Mouse (Mus musculus): ENCODE data around the gene Auts2.

DNA sequence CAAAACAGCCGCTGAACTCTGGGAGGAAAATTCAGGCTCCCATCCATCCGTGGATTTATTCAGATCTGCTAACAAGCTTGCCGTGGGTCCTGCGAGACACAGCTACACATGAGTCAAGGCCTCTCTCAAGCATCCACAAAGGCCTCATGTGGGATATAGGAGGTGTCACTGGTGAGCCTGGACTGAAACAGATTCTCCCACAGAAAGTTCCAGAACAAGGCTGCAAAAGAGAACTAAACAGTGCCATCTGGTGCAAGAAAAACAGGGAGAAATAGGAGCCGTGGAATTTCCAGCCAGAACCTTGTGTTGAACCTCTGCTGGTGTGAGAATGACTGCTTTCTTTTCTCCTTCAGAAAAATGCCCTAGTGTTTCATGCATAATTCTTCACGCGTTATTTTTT, 429.7 kb downstream of the Auts2 start:
- no peak for TF ChIP-seq CTCF (IDR thresholded peaks at IDR 0.05; ENCODE audit: extremely low read depth, insufficient read length, insufficient replicate concordance, low read depth, low read length)
- no peak for TF ChIP-seq POLR2A (IDR thresholded peaks at IDR 0.05; ENCODE audit: low read depth, low read length)

Measured in small intestine, adult 2 months (tissue).